Mouse (Mus musculus): ENCODE measurements around the gene Iscu. TPM values are rescaled to one million over a fixed set of nuclear protein-coding genes. Genes with fewer than 3 reads are reported as not detected.

The Iscu gene
- 77.5 and 87.6 TPM in 2 replicates for polyA plus RNA-seq (2012; rRNA removed)

DNA sequence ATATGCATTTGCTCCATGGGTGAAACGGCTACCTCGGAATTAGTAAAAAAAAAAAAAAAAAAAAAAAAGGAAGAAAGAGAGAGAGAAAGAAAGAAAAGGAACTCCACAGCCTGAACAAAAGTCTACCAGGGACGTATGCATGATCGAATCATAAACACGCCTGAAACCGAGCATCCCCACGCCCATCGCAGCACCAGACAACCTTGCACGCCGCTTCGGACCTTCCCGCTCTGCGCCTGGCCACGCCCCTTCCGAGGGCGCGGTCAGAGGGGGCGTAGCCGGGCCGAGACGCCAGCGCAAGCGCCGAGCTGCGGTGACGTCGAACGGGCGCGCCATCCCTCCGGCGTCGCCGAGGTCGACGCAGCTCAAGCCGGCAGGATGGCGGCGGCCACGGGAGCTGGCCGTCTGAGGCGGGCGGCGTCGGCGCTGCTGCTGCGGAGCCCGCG is at the start of gene Iscu, which contains the start of gene Sart3:
TSS of gene Iscu (plus strand) at position 299 of the 446 bp plus-strand sequence.
TSS of gene Sart3 (minus strand) at position 61 of the 446 bp plus-strand sequence.

DNA sequence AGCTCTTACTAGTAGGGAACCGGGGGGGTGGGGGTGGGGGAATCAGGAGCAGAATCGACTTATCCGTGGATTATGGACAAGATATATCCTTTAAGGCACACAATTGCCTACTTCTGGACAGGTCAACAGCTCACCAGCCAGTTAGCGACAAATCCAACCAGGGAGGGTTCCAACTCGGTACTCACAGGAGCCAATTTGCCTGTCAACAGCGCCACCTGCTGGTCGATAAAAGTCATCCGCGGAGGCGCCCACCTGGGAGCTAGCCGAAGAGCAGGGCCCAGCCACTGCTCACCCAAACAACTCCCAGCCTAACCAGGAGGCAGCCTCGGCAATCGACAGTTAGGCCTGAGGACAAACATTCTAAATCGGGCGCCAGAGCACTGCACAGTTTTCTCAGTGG is 48.1 kb upstream of the Iscu start, which contains the start of gene 1700069L16Rik:
TSS of gene 1700069L16Rik (minus strand) at position 327 of the 400 bp plus-strand sequence.

GRCm38 (mm10) chr5:113735345-113736112 is 37.0 kb upstream of the Iscu start, which contains the start of gene Ficd:
Ficd (plus strand) TSS chr5:113735803.

GRCm38 (mm10) chr5:113800280-113800679 is 27.7 kb downstream of the Iscu start, which contains the start of gene Tmem119:
Tmem119 (minus strand) TSS chr5:113800516.

Other genes with a start within 250 kb of the Iscu start
- 14.9 and 21.3 TPM in 2 replicates for gene Cmklr1, start 122.3 kb upstream of the Iscu start, polyA plus RNA-seq (2012; rRNA removed)
- not detected in 2 replicates for gene 1700069L16Rik, start 48.0 kb upstream of the Iscu start, polyA plus RNA-seq (2012; rRNA removed)
- 8.2 and 8.5 TPM in 2 replicates for gene Ficd, start 36.9 kb upstream of the Iscu start, polyA plus RNA-seq (2012; rRNA removed)
- gene Sart3, start 238 bp upstream of the Iscu start, polyA plus RNA-seq (2012; rRNA removed) = 18.5 and 25.6 TPM in 2 replicates
- 61.4 and 69.3 TPM in 2 replicates for gene Tmem119, start 27.8 kb downstream of the Iscu start, polyA plus RNA-seq (2012; rRNA removed)
- 27.4 and 30.8 TPM in 2 replicates for gene Selplg, start 59.9 kb downstream of the Iscu start, polyA plus RNA-seq (2012; rRNA removed)
- 133 and 140 TPM in 2 replicates for gene Coro1c, start 136.0 kb downstream of the Iscu start, polyA plus RNA-seq (2012; rRNA removed)
- 8.7 and 10.1 TPM in 2 replicates for gene Ssh1, start 221.1 kb downstream of the Iscu start, polyA plus RNA-seq (2012; rRNA removed)
- gene Dao, start 231.0 kb downstream of the Iscu start, polyA plus RNA-seq (2012; rRNA removed) = not detected in 2 replicates

Measured in colon, adult 2 months (tissue).